Mouse (Mus musculus): ENCODE results near the gene Amph. TPM values are rescaled to one million over a fixed set of nuclear protein-coding genes. Genes with fewer than 3 reads are reported as not detected.

The Amph gene
- polyA plus RNA-seq, 1 experiment from 2014 or later, result 53.4 TPM

DNA sequence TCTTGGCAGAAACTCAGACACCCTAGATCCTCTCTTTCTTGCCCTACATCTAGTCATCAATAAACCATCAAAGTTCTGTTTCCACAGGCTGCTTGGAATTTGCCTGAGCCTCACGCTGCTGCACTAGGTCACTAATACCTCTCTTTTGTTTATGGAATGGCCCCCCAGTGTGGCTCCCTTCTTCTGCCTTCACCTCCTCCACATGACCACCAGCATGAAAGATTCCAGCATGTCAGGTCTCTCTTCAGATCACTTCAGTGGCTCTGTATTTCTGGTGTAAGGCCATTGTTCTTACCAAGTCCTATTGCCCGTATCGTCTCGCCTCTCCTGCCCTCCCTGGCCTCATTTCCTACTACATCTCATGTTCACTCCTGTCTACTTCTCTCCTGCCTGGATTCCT, 39.3 kb downstream of the Amph start:
- H3K9ac ChIP-seq, result no peak overlapping the region
- no peaks in the 10 kb centered on the region for H3K4me1 ChIP-seq
- no peak overlapping the region for H3K4me3 ChIP-seq
- no peak overlapping the region for H3K27ac ChIP-seq
- H3K36me3 ChIP-seq (replicated peaks), result no peaks in the 10 kb centered on the region
- WGBS, result 42% methylated on average over 4 of the region's 4 CpGs
- no peak overlapping the region for H3K4me2 ChIP-seq
- no peaks in the 10 kb centered on the region for H3K9me3 ChIP-seq
- no peak for ATAC-seq (replicated peaks)
- H3K27me3 ChIP-seq (replicated peaks), result no peaks in the 10 kb centered on the region

DNA sequence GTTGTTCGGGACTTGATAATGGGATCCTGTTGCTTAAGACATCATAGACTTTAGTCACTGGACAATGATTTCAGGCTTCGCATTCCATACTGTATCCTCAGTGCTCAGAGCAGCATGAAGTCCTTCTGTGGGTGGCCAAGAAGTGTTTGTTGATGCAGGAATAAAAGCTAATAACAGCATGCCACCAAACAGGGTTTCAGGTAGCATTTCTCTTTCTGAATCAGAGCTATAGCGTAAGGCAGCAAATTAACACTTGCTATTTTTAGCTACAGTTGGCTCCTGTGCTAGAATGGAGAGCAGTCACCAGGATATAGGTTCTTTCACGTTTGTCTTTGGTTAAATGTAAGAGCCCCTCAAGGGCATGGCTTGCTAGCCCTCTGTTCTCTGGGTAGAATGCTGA, 40.3 kb downstream of the Amph start:
- no peaks in the 10 kb centered on the region for H3K36me3 ChIP-seq (replicated peaks)
- H3K27ac ChIP-seq, result no peak overlapping the region
- no peaks in the 10 kb centered on the region for H3K9me3 ChIP-seq
- no peak overlapping the region for H3K9ac ChIP-seq
- no peak overlapping the region for H3K4me2 ChIP-seq
- no peak overlapping the region for H3K4me3 ChIP-seq
- H3K27me3 ChIP-seq (replicated peaks), result no peaks in the 10 kb centered on the region
- no peaks in the 10 kb centered on the region for H3K4me1 ChIP-seq
- WGBS, result 69% methylated on average over 4 of the region's 4 CpGs
- ATAC-seq (replicated peaks), result no peak

DNA sequence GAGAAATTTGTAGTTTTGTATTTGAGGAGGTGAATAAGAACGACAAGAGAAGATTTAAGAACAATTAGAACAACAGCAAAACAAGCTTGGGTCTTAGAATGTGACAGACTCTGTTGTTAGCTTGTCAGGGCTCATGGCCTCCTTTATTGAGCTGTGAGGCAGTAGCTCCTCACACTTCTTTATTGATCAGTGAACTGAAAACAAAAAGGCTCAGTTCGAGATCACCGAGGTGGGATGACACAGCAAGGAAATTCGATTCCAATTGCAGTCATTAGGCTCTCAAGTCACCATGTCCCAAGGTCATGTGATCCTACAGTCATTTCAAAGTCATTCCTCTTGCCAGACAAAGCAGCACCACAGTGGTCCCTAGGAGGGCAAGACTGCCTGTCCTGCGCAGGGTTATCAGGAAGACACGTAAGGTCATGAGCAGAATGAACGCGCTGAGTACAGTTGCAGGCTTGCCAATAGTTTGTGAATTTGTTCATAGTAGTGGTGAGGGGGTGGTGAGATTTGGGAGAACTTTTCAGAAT, 41.2 kb downstream of the Amph start:
- H3K4me3 ChIP-seq, result no peak overlapping the region
- H3K9me3 ChIP-seq, result no peaks in the 10 kb centered on the region
- no peak overlapping the region for H3K4me2 ChIP-seq
- H3K27me3 ChIP-seq (replicated peaks), result no peaks in the 10 kb centered on the region
- no peaks in the 10 kb centered on the region for H3K4me1 ChIP-seq
- no peak overlapping the region for H3K27ac ChIP-seq
- 40% methylated on average over 8 of the region's 8 CpGs for WGBS
- ATAC-seq (replicated peaks), result no peak; the same call in 1 of the 2 replicates
- no peak overlapping the region for H3K9ac ChIP-seq
- H3K36me3 ChIP-seq (replicated peaks), result no peaks in the 10 kb centered on the region

DNA sequence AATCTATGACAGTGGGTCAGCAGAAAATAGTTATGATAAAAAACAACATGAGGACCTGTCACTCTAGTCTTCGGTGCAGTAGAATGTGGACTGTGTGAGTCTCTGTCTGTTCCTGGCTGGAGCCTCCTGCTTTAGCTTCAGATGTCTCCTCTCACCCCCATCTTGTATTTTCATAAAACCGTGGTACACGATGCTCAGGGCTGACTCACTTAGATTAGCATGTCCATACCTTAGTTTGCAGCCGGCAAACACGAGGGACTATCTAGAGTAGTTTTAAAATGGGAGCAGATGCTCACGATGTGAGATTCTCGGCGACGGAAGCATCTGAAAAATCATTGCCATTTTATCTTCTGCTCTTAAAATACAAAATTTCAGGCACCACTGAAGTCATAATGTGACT, 54.5 kb downstream of the Amph start:
- ATAC-seq (replicated peaks), result no peak
- Histone ChIP-seq H3K9ac (no peak overlapping the region), H3K36me3 (replicated peaks) (no peaks in the 10 kb centered on the region), H3K27me3 (replicated peaks) (no peaks in the 10 kb centered on the region), H3K9me3 (no peaks in the 10 kb centered on the region), H3K4me1 (no peaks in the 10 kb centered on the region), H3K4me3 (no peak overlapping the region), H3K27ac (no peak overlapping the region), H3K4me2 (no peak overlapping the region)
- WGBS, result 94% methylated on average over 9 of the region's 9 CpGs

DNA sequence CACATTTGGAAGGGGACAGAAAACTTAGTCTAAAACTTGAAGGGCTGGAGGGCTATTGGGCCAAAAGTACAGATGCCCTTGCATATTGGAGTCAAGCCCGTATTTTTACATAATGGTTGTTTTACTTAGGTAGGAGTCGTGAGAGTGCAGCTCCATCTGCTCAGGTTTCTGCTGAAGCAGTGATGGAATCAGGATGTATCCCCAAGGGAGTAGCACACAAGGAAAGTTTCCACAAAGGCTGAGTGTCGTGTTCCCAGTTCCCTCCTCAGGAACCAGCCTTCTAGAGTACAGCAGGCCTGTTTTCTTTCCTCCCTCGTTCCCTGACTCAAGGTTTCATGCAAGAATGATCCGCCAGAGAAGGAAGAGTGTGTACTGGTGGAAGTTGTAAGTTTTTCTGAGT, 56.4 kb downstream of the Amph start:
- Histone ChIP-seq H3K4me2 (no peak overlapping the region), H3K36me3 (replicated peaks) (no peaks in the 10 kb centered on the region), H3K27me3 (replicated peaks) (no peaks in the 10 kb centered on the region), H3K4me1 (no peaks in the 10 kb centered on the region), H3K9ac (no peak overlapping the region), H3K4me3 (no peak overlapping the region), H3K9me3 (no peaks in the 10 kb centered on the region), H3K27ac (no peak overlapping the region)
- 82% methylated on average over 5 of the region's 5 CpGs for WGBS
- ATAC-seq (replicated peaks), result no peak

DNA sequence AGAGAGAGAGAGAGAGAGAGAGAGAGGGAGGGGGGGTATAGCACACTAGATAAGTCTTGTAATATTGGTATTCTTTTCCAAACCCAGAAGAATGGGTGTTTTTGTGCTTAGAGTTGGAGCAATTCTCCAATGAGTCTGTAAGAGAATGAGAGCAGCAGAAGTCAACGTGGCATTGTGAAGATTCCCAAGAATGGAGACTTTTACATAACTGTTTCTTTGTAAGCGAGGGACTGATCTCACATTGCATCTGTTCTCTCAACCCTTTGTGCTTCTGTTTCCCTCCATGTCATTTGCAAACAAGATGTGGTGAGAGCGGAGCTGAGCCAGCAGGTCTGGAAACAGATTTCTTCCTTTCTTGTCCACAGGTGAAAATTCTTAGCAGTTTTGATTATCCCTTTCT, 60.4 kb downstream of the Amph start:
- Histone ChIP-seq H3K36me3 (replicated peaks) (no peaks in the 10 kb centered on the region), H3K9ac (no peak overlapping the region), H3K9me3 (no peaks in the 10 kb centered on the region), H3K4me2 (no peak overlapping the region), H3K27me3 (replicated peaks) (no peaks in the 10 kb centered on the region), H3K4me1 (no peaks in the 10 kb centered on the region), H3K27ac (no peak overlapping the region), H3K4me3 (no peak overlapping the region)
- WGBS, result 76% methylated on average over 3 of the region's 3 CpGs
- ATAC-seq (replicated peaks), result no peak

DNA sequence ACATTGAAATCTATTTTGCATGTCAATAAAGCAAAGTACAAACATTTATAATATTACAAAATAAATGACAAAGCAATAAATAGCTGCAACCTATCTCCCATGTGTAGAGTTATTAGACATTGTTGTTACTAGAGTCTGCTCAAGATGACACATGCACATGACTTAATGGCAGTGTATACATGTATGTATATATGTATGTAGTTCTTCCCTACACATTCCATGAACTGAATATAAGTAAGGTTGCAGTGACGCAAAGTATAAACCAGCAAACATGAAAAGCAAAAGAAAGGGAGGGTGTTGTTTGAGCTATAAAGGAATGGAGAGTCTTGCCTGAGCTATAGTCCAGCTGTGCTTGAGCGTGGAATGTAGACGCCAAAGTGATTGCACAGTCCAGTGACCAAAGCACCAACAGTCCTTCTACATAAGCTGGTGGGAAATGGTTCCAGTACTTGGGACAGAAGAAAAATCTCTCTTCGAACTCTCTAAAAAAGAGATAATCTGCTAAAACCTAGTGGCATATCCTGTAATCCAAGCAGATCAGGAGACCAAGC, 66.9 kb downstream of the Amph start:
- no peak for ATAC-seq (replicated peaks)

DNA sequence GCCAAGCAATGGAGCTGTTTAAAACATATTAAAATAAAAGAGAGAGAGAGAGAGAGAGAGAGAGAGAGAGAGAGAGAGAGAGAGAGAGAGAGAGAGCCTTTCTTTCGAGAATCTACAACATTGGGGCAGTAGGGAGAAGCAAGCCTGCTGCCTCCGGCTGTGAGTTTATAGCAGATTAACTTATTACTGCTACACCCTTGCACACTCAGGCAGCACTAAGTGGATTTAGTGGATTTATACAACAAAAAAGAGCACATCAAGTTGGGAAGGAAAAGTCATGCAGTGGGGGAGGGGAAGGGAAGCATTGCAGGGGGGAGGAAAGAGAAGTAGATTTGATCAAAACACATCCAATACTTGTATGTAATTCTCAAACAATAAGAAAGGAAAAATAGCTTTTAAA, 73.5 kb downstream of the Amph start:
- H3K27ac ChIP-seq, result no peak overlapping the region
- no peak overlapping the region for H3K4me2 ChIP-seq
- H3K36me3 ChIP-seq (replicated peaks), result no peaks in the 10 kb centered on the region
- H3K27me3 ChIP-seq (replicated peaks), result no peaks in the 10 kb centered on the region
- no peaks in the 10 kb centered on the region for H3K9me3 ChIP-seq
- H3K9ac ChIP-seq, result no peak overlapping the region
- ATAC-seq (replicated peaks), result no peak
- no peak overlapping the region for H3K4me3 ChIP-seq
- WGBS, result 35% methylated on average over 2 of the region's 2 CpGs
- H3K4me1 ChIP-seq, result no peaks in the 10 kb centered on the region

More for the DNA sequence above, 66.9 kb downstream of the Amph start:
- no peak overlapping the region for H3K27ac ChIP-seq
- H3K4me2 ChIP-seq, result no peak overlapping the region
- H3K9ac ChIP-seq, result no peak overlapping the region
- H3K9me3 ChIP-seq, result no peaks in the 10 kb centered on the region
- H3K4me3 ChIP-seq, result no peak overlapping the region
- WGBS, result 92% methylated on average over 4 of the region's 4 CpGs
- no peaks in the 10 kb centered on the region for H3K4me1 ChIP-seq
- no peaks in the 10 kb centered on the region for H3K36me3 ChIP-seq (replicated peaks)
- H3K27me3 ChIP-seq (replicated peaks), result no peaks in the 10 kb centered on the region

DNA sequence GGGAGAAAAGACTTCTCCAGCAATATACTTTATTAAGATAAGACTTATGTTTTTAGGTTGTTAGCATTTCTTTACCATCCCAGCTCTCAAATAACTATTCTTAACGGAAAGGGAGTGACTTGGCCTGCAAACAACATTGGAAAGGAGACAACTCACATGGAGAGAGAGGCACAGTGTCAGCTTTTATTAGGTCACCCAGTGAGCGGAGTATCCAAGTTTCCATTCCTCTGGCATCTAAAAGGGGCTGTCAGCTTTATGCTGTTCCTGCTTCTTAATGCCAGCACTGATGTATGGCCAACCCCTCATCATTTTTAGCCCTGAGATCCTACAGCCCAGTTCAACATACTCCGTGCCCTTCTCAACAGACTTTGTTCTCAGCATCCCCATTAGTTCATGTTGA, 74.3 kb downstream of the Amph start:
- ATAC-seq (replicated peaks), result 0 out of 2 replicates have a peak, but pooled peaks have one; percentile 37
- no peaks in the 10 kb centered on the region for H3K27me3 ChIP-seq (replicated peaks)
- 59% methylated on average over 3 of the region's 3 CpGs for WGBS

DNA sequence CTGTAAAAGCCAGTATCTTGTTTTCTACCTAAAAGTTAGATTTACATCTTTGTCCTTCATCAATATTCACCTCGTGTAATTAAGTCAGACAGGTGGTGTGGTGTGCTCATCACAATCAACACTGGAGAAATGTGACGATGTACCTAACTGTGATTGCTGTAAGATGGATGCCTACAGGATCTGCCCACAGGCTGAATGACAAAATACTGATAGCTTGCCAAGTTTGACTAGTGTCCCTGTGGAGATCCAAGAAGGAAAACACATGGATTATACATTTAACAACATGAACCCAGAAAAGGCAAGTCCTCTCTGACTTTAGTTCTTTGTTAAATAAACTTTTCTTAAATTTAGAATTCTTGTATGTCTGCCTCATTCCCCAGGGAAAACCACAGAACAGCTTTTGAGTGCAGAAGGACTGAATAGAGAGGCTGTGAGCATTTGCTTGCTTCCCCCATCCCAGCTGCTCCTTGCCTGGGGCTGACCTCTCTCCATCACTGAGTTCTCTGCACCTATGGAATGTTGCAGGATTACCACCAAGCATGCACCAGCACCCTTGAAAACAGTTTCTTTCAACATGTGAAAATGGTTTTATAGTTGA, 77.2 kb downstream of the Amph start:
- Histone ChIP-seq H3K9ac (no peak overlapping the region), H3K4me1 (no peaks in the 10 kb centered on the region), H3K4me2 (no peak overlapping the region), H3K27ac (no peak overlapping the region), H3K4me3 (no peak overlapping the region), H3K27me3 (replicated peaks) (no peaks in the 10 kb centered on the region), H3K36me3 (replicated peaks) (no peaks in the 10 kb centered on the region), H3K9me3 (no peaks in the 10 kb centered on the region)
- WGBS, result 79% methylated on average over 2 of the region's 2 CpGs
- ATAC-seq (replicated peaks), result no peak

More for the DNA sequence above, 74.3 kb downstream of the Amph start:
- no peak overlapping the region for H3K27ac ChIP-seq
- no peaks in the 10 kb centered on the region for H3K4me1 ChIP-seq
- no peak overlapping the region for H3K4me3 ChIP-seq
- H3K4me2 ChIP-seq, result no peak overlapping the region
- no peak overlapping the region for H3K9ac ChIP-seq
- H3K9me3 ChIP-seq, result no peaks in the 10 kb centered on the region
- H3K36me3 ChIP-seq (replicated peaks), result no peaks in the 10 kb centered on the region

DNA sequence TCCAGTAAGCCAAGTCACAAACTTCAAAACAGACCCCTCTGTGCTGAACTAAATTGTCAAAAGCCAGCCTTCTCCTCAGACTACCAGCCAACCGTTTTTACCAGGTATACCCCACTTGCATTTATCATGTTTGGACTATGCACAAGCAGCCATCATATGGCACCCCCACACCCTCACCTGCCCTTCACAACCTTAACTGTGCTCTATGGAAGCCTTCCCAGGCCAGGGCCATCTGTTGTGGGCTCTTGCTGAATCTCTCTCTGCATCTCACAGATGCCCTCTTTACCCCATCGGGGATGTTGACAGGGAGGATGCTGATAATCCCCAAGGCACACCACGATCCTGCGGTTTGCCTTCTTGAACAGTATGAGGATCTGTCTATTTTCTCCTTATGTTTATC, 77.9 kb downstream of the Amph start:
- Histone ChIP-seq H3K4me1 (no peaks in the 10 kb centered on the region), H3K27ac (no peak overlapping the region)

DNA sequence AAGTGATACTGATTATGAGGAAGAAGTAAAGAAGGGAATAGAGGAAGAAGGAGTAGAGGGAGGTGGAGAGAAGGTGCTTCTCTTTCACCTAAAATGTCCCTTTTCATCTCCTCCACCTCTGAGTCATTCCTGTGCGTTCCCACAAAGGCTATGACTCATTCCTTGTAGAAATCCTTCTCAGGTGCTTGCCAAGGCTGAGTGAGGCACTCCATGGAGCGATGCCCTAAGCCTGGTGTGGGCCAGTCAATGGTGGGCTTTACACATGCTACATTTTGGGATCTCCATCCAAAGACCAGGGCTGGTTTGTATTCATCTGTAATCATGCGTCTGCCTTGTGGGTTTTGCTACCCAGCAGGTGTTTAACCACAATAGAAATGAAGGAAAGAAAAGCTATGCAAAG, 78.9 kb downstream of the Amph start:
- no peak overlapping the region for H3K4me2 ChIP-seq
- H3K9ac ChIP-seq, result no peak overlapping the region
- no peaks in the 10 kb centered on the region for H3K27me3 ChIP-seq (replicated peaks)
- WGBS, result 92% methylated on average over 3 of the region's 3 CpGs
- no peak overlapping the region for H3K4me3 ChIP-seq
- H3K4me1 ChIP-seq, result peaks cover 2% of the 10 kb centered on the region; the same call in 1 of the 2 replicates
- no peak overlapping the region for H3K27ac ChIP-seq
- H3K36me3 ChIP-seq (replicated peaks), result no peaks in the 10 kb centered on the region
- H3K9me3 ChIP-seq, result no peaks in the 10 kb centered on the region
- ATAC-seq (replicated peaks), result no peak

More for the DNA sequence above, 77.9 kb downstream of the Amph start:
- H3K36me3 ChIP-seq (replicated peaks), result no peaks in the 10 kb centered on the region
- no peak overlapping the region for H3K4me3 ChIP-seq
- 89% methylated on average over 4 of the region's 4 CpGs for WGBS
- H3K4me2 ChIP-seq, result no peak overlapping the region
- H3K9ac ChIP-seq, result no peak overlapping the region
- no peak for ATAC-seq (replicated peaks)
- no peaks in the 10 kb centered on the region for H3K9me3 ChIP-seq
- H3K27me3 ChIP-seq (replicated peaks), result no peaks in the 10 kb centered on the region

DNA sequence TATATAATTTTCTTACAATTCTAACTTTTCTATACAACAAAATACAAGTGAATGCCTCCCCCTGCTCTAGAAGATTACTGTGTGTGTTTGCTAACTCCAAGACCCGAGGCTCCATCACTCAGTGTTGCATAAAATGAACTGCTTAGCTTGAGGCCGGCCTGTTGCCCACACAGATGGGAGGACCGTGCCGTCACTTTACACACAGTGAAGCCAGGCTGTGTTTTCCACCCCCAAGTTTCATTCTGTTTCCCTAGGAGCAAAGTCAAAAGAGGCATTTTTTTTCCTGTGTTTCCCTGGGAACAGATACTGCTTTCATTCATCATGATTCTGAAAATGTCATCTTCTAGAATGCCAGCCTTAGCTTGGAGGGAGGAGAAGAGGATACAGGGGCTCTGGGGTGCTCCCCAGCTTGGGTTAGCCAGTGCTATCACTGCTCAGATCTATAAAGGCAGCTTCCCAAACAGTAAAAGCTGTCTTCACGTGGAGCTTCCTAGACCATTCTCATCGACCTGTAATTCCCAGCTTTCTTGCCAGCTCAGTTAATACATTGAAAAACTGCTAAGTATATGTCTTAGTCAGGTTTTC, 79.9 kb downstream of the Amph start:
- WGBS, result 71% methylated on average over 6 of the region's 6 CpGs
- no peaks in the 10 kb centered on the region for H3K27me3 ChIP-seq (replicated peaks)
- H3K36me3 ChIP-seq (replicated peaks), result no peaks in the 10 kb centered on the region
- no peaks in the 10 kb centered on the region for H3K9me3 ChIP-seq
- no peak overlapping the region for H3K9ac ChIP-seq
- H3K4me3 ChIP-seq, result no peak overlapping the region
- no peak overlapping the region for H3K27ac ChIP-seq
- peaks cover 3% of the 10 kb centered on the region; the same call in 1 of the 2 replicates for H3K4me1 ChIP-seq
- no peak for ATAC-seq (replicated peaks)
- H3K4me2 ChIP-seq, result no peak overlapping the region
